Mouse (Mus musculus): ENCODE results near the gene Zfp750.

Gene Zfp750

DNA sequence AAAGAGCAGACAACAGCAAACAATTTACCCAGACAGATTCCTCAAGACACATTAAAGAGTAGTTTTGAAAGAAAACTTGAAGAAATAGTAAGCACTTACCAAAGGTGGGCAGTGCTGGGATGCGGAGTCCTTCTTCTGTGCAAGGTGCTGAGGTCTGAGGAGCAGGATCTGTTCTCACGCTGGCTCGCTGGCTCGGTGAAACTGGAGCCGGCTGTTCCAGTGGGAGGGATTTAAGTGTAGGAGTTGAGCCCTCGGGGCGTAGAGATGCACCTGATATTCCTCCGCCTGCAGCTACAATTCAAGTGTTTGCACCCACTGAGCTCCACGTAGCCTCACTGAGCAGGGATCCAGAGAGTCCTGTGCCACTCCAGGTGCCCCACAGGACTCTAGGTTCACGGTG is at the start of gene Zfp750:
Zfp750 (minus strand) TSS at position 203 of the 400 bp plus-strand sequence.
- DNase-seq (ENCODE audit: low spot score in 2 of 2): no peak

DNA sequence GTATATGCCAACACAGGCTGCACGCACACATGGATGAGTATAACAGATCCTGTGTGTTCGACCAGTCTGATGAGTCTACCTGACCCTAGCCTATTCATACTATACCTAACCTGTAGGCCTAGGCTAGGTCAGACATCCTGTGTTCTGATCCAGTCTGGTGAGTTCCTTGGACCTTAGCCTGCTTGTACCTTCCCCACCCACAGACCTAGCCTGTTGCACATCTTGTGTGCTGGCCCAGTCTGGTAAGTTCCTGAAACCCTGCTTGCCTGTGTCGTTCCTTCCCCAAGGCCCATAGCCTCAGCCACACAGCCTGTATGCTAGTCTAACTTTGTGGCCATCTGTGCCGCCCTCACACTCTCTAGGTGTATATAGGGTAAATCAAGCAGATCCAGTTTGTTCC is 45.1 kb upstream of the Zfp750 start:
- DNase-seq (ENCODE audit: low spot score in 2 of 2): no peak

DNA sequence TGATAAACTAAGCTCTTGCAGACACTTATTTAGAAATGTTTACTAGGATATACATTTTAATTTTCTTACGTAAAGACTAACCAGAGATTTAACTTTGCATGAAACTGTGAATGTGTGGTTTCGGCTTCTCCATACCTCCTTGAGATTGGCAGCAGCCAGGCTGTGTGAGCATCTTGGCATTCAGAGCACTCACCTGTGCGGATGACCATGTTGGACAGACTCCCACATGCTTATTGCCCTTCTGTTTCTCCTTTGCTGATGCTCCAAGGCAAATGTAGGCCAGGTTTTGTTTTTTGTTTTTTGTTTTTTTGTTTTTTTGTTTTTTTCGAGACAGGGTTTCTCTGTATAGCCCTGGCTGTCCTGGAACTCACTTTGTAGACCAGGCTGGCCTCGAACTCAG is 44.2 kb upstream of the Zfp750 start:
- no peak for DNase-seq (ENCODE audit: low spot score in 2 of 2)

DNA sequence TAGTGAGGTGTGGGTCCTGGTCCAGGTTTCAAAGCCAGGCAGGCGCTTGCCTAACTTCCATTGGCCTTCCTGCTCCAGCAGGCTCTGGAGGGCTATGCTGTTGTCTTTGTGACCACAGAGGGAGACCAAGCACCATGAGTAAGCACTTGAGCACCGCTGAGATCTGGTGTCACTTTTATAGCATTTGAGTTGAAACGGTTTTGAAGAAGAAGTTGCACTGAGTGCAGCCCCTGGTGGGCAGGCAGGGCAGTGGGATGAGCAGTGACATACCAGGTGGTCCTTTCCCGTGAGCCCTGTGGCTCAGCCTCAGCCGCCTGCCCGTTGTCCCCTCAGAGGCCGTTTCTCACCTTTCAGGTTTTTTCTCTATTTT is 41.1 kb upstream of the Zfp750 start:
- DNase-seq (ENCODE audit: low spot score in 2 of 2): no peak

DNA sequence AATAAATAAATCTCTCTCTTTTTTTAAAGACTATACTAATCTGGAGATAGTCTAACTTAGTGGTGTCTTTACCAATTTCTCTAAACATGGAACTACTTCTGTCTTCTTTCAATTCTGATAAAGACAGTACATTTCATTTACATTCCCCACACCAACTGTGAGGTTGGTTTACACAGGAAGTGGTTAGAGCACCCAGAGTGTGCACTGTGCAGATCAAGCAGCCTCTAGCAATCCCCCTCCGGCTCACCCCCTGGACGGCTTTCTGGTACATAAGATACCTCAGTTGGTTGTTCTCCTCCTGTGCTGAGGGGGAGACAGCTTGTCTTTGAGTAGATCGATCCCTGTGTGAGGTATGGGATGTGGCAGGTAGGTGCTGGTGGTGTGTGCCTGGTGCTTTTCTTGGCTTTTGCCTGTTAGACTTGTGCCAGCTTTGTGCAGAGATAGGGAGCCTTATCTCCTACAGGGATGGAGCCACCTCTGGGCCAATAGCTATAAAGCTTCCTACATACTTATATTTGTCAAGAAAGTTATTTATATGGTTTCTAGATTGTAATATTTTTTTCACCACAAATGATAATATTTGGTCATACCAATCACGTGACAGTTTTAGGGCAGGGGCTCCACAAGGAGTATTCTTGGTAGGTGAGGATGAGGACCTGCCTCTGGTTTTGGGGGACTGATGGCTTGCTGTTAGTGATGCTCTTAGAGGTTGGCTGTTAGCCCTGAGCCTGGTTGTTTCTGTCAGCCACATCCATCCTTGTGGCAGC is 40.6 kb upstream of the Zfp750 start:
- no peak for DNase-seq (ENCODE audit: low spot score in 2 of 2)

DNA sequence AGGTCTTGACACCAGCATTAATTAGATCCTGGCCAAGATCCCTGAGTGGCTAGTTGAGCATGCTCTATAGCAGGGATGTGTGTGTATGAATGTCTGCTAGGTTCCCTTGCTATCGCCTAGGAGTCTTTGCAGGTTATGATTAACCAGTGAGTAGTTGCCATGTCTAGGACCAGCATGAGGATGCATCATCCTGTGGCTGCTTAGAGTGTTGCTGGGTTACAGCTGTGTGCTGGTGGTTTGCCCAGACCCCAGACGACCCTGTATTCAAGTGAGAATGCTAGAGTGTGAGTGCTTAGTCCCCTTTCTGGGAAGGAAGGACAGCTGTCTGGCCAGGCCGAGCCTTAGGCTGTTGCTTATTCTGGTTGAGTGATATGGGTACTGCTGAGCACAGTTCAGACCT is 39.4 kb upstream of the Zfp750 start:
- DNase-seq (ENCODE audit: low spot score in 2 of 2): no peak

DNA sequence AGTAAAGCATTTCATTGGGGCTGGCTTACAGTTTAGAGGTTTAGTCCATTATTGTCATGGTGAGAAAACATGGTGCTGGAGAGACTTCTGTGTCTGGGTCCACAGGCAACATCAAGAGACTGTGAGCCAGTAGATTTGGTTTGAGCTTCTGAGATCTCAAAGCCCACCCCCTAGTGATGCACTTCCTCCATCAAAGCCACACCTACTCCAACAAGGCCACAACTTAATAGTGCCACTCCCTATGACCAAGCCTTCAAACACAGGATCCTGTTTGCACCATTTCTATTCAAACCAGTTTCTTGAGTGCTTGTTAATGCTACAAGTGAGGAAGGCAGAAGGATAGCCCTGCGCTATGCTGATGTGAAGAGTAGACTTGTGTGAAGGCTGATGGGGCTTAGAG is 38.8 kb upstream of the Zfp750 start:
- DNase-seq (ENCODE audit: low spot score in 2 of 2): no peak

DNA sequence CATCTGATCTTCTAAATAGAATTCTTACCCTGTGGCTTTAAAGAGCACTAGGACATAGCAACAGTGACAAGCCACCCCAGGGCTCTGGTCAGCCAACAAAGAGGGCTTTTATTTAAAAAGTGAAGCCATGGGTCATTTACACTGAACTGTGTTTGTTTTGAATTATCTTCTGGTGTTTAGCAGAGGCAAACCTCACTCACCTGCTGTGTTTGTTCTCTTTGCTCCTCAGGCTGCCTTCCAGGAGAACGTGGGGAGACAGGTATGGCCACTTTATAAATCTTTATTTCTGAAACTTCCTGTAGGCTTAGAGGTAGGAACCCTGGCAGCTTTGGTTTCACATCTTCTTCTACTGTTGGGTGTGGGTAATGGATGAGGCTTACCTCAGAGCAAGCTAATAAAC is 37.6 kb upstream of the Zfp750 start:
- no peak for DNase-seq (ENCODE audit: low spot score in 2 of 2)

DNA sequence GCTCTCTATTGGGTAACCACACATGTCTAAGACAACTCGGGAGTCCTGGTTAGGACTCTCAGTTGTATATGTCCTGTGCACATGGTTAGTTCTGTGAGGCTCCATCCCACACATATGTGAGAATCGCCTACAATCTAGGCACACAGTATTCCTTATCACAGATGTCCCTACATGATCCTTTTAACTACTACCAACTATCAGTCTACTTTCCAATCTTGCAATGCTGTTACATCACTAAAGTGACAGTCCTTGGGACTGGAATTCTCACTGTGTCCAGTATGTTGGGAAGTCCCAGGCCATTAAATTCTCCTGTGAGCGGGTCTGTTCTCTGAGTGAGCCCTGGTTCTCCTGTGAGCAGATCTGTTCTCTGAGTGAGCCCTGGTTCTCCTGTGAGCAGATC is 34.3 kb upstream of the Zfp750 start:
- no peak for DNase-seq (ENCODE audit: low spot score in 2 of 2)

DNA sequence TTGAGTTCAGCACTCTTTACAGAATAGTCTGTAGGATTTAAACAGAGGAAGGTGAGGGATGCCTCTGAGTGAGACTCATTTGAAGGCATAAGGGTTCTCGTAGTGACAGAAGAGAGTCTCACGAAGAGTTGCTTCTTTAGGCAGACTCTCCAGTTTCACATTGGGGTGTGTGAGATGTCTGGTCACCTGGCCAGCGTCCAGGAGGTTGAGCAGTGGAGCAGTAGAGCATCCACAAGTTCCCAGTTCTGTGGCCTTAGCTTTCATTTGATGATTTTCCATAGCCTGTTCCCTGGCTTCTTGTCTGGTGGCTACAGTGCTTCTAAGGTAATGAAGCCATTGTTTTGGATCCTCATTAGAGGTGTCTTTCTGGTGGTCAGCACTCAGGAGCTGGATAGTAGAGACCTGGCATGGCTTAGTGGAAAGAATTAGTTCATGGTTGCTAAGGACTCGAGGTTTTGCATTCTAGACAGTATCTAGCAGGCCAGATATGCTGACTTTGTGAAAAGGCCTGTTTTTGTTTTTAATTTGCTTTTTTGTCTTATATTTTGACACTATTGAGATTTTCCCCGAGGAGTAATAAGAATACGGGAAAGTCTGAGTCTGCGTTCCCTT is 33.8 kb upstream of the Zfp750 start:
- no peak for DNase-seq (ENCODE audit: low spot score in 2 of 2)

DNA sequence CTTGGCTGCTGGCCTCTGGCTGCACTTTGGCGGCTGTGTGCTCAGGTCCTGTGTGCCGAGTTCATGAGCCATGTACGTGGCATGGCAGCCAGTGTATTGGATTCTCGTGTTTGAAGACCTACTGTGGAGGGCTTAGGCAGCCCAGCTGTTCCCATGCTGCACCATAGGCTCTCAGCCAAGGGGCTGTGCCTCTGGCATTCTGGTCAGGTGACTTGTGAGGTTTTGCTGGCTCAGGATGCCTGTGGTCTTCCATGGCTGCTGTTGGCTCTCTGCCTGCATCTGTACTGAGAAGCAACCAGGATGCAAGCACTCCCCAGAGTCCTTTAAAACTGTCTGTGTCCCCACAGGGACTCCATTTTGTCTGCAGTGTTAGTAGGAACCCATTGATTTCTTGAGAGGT is 33.0 kb upstream of the Zfp750 start:
- peak in 1 of 2 experiments; percentile 49 for DNase-seq (ENCODE audit: low spot score in 2 of 2)

DNA sequence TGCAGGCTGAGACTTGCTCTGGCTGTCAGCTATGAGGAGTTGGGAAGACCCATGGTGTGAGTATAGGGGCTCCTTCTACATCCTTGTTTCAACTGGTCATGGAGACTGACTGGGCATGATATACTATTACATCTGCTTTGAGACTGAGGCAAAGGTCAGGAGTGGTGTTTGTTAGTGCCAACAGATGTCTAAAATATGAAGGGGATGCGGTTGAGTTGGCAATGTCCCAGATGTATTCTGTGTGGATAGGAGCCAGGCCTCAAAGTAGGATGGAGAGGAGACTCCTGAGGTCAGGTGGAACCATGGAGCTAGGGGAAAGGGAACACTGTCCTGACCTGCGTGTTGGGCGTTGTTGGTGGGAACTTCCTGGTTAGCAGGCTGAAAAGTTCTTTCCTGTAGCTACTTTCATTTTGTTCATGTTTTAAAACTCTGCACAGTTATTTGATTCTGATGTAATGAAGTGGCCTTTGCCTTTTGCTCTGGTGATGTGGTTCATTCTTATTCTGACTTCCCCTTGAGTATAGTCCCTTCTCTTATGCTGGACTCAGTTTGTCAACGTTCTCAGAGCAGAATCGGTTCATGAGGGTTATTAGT is 32.2 kb upstream of the Zfp750 start:
- DNase-seq (ENCODE audit: low spot score in 2 of 2): no peak

DNA sequence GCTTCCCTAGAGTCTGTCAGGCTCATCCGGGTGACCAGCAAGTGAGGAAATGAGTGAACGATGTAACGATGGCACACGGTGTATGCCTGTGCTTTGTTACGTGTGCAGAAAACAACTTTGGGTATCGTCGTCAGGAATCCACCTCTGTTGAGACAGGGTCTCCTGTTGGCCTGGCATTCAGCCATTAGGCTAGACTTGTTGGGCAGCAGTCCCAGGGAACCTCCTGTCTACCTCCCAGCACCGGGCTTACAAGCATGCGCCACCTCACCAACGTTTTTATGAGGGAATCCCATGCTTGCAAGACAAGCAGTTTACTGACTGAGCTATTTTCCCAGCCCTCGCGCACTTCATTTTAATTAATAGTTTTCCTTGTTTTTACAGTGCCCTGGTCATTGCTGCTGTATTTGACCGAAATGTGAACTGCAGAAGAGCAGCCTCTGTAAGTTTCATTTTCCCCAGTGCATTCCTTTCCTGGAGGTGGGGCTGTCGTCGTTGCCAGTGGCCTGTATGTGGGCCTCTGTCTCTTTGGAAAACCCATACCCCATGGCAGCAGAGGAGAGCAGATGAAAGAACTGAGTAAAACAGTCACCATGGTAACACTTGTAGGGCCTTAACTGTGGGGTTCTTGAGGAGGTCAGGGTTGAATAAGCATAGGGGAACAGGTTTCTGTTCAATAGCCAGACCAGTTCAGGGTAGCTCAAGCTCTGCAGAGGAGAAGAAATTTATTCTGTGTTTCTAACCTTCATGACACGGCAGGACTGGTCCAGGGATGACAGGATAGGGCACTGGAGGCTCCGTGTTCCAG is 30.9 kb upstream of the Zfp750 start:
- no peak for DNase-seq (ENCODE audit: low spot score in 2 of 2)

DNA sequence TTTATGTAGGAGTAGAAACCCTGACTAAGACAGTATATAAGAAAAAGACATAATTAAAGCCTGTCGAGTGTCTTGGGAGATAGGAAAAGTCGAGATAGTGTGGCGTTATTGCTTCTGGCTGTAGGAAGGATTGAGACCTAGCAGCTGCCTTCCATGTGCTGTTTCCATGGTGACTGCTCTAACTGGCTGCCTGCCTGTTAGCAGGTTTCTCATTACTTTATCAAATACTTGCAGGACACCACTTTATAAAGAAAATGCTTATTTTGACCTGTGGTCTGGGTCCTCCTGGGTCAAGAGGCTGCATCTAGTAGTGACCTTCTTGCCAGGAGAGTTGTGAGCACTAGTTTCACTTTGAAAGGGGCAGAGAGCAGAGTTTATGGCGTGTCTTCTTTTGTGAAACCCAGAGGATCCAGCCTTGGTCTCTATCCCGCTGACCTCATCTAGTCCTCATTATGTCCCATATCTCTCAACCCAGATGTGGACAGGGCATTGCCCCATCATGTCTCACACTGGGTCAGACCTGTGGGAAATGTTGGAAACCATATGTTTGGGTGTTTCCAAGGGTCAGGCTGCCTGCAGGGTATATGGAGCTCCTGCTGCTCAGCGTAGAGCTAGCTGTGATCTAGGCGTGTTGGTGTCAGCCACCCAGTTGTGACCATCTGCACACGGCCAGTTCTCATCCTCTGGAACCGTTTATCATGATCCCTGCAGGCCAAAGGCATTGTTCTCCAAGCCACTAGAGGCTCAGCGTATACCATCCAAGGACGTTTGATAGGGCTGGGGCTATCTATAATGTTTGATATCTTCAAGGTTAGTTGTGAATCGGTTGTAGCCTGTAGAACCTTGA is 30.1 kb upstream of the Zfp750 start:
- no peak for DNase-seq (ENCODE audit: low spot score in 2 of 2)

DNA sequence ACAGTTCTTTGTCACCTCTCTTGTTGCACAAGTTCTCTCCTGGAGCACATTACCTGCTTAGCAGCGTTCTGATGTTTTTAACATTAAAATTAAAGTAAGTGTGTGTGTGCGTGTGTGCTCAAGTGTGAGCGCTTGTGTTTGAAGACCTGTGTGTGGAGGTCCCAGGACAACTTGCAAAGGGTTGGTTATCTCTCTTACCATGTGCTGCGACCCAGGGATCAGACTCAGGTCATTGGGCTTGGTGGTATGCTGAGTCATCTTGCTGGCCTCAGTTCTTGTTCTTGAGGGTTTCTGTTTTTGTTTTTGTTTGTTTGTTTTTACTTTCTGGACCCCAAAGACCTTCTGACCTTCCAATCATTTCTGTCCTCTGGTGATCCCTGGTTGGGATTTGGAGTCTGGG is 28.8 kb upstream of the Zfp750 start:
- no peak for DNase-seq (ENCODE audit: low spot score in 2 of 2)

DNA sequence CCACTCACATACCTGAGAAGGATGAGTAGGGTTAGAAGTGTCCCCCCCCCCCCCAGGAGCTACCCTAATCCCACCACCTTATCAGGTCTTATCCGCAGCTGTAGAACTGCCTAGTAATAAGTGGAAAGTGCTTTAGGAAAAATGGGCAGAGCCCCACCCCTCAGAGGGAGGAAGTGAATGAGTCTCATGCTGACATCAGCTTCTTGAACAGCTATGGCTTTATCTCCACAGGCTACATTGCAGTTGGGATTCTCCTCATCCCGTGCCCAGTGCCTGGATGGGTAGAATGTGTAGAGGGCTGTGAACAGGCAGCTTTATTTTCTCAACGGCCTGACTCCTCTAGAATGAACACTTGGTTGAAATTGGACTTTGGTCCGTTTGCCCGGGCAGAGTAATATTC is 28.1 kb upstream of the Zfp750 start:
- no peak for DNase-seq (ENCODE audit: low spot score in 2 of 2)

DNA sequence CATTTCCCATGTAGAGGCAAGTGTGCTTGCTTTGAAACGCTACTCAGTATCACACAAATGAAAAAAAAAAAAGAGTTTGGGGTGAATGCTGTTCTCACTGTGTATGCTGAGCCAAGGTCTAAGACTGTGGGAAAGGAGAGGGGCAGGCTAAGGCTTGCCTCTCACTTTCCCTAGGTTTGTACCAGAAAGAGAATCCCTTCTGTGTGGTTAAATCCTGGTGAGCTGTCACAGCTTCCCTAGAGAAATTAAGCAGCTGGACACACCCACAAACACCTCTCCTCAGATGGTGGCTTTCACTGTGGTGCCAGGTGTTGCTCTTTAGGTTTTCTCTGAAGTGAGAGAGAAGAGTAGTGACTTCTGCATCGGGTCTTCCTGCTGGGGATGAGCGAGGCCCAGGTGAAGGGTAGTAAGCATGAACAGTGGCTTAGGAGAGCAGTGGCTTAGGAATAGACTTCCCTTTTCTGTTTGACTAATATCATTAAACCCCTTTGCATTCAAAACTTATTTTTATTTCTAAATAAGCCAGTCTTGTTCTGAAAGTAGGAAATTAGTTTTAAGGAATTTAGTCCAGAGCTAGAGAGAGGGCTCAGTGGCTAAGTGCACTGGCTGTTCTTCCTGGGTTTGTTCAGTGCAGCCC is 26.4 kb upstream of the Zfp750 start:
- DNase-seq (ENCODE audit: low spot score in 2 of 2): no peak

DNA sequence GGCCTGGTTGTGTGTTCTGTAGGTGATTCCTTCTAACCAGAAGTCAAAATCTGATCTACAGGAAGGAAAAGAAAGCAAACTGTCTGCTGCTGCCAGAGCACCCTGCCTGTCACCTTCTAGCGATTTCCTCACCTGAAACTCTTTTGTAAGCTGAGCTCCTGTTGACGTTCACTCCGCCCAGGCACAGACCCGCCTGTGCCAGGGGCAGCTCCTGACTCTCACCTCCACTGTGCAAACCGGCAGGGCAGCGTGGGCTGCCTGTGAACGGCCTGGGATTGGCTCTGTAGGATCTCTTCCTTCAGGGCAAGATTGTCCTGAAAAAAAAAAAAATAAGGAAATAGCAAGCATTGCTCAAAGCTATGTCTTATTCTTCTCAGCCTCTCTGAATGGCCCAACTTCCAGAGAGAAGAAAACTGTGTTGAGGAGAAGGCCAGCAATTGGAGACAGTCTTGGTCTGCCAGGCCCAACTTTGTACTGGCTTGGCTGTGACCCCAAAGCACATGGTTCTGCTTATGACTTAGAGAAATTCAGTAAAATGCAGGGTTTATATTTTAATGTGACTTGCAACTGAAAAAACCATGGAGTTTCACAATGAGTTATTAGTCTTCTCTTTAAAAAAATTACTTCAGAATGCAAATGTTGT is 25.7 kb upstream of the Zfp750 start:
- DNase-seq (ENCODE audit: low spot score in 2 of 2): no peak

DNA sequence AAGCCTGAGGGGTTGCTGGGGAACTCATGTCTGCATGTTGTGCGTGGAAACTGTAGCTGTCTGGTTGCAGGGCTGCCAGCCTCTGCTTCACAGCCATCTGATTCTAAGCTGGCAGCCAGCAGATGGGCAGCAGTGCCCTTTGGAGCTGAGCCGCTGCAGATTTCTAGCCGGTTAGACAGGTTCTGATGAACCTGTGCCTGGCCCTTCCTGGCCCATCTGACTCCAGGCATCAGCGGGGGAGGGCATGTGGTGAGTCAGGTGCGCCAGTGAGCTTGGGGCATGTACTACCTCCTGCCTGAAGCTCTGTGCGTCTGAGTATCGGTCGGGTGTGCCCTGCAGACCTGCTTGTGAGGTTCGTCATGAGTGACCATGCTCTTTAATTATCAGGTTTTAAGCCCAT is 24.8 kb upstream of the Zfp750 start:
- no peak for DNase-seq (ENCODE audit: low spot score in 2 of 2)

DNA sequence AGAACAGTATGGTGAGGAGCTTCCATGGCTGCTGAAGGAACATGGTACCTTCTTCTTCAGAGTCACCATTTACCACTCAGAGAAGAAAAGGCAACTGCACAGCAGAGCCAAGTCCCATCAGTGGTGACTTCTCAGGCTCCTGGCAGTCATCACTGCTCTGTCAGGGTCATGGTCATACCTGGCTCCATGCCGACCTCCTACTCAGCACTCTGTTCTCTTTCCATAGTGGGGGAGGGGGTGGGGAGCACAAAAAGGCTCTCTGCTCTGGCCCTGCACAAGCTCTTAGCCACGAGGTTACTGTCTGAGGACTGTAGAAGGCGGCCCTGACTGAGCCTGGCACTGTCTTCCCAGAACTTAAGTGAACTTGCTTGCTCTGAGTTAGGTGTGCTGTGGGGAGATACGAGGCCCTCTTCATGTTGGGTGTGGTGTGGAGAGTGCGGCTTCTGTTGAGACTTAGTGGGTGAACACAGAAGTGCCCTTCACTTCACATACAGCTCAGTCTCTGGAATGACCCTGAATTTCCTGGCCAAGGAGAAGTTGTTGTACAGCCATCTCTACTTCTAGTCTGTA is 24.2 kb upstream of the Zfp750 start:
- no peak for DNase-seq (ENCODE audit: low spot score in 2 of 2)
